Mouse (Mus musculus): ENCODE measurements at regions not wholly inside any gene's neighbourhood (a gene's known extent, or its start where the extent isn't known, plus 50 kb on each side); places are given as distances from the start of the nearest gene placed in this dataset.

DNA sequence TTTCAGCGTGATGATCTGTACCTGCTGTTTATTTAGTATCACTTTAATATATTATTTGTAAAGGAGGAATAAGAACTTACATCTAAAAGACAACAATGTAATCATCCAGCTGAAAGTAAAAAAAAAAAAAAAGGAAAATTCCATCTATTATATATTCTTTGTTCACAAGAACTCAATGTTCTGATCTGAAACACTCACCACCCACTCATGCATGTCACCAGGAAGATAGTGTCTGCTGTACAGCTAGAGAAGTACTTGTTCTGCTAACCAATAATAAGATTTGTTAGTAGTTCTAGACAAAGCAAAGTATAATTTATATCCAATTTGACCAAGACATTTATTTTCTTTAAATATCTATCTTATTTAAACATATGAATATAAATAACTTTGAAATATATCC, 189.3 kb upstream of the Slitrk5 start:
- DNase-seq (ENCODE audit: low spot score in 2 of 2): no peak

DNA sequence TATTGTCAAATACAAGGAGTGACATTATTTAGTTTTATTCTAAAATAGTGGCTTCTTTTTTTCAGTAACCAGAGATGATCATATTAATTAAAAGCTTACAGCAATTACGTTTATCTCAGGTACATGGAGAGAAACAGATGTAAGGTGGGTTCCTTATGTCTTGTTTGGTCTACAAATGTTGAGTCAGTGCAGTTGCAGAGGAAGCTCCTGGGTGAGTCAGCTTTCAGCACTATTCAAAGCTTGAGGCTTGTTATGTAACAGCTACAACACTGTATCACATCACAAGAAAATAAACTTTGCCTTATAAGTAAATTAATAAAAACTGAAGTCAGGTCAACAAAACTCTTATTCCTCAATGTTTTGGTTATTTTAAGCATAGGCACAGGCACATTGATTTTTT, 188.0 kb upstream of the Slitrk5 start:
- peak in 1 of 2 experiments; percentile 22 for DNase-seq (ENCODE audit: low spot score in 2 of 2)
